In the genomic region with DNA sequence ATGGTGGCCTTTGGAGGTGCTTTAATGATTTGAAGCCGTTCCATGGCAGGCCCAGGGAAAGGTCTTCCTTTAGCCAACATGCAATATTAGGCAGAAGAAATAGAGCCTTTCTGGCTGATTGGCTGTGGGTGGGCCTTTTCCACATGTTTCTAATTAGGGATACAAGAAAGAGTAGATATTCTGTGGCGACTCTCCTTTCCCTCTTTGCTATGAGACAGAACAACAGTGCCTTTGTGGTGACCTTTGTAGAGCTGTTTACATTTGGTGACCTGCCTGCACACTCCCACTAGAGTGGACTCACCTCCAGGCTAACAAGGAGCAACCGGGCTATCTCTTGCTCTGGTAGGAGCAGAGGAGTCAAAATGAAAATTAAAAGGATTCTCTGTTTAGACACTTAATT, we compare ENCODE assay signal across 9 mouse cellular contexts.
A peak's percentile ranks its signal among the peaks of the same experiment; 100 is the strongest.
DNase-seq lines count a peak whose midpoint lies in the region; ATAC-seq lines count a peak whose summit lies in the region.
"Had no signal": no experiment of that assay in that cellular context is flagged by ENCODE, and none has a peak within 500 bp of the region (broad histone marks: within the 10 kb centered on the region; RNA-seq: fewer than 3 reads in every experiment).

No protein-coding gene starts in this region.

- no peaks in the 10 kb centered on the region for H3K9me3 ChIP-seq in kidney, embryonic 14.5 days (ENCODE audit: control insufficient read depth, low read length)
- H3K9me3 ChIP-seq in embryonic facial prominence, embryonic 12.5 days, result no peaks in the 10 kb centered on the region
- no peaks in the 10 kb centered on the region for H3K9me3 ChIP-seq in limb, embryonic 12.5 days

- H3K4me2 ChIP-seq in kidney, embryonic 14.5 days (replicated peaks; ENCODE audit: low read depth, low read length), result no peak overlapping the region
- H3K4me2 ChIP-seq in embryonic facial prominence, embryonic 12.5 days (replicated peaks), result no peak overlapping the region
- H3K4me2 ChIP-seq in limb, embryonic 12.5 days, result no peak overlapping the region

- WGBS in kidney, embryonic 14.5 days, result 12% methylated on average over 3 of the region's 3 CpGs
- 10% methylated on average over 3 of the region's 3 CpGs for WGBS in embryonic facial prominence, embryonic 12.5 days
- WGBS in limb, embryonic 12.5 days, result 9% methylated on average over 3 of the region's 3 CpGs

- ATAC-seq in kidney, embryonic 14.5 days (ENCODE audit: low FRiP score, low TSS enrichment), result 0 out of 2 replicates have a peak, but pooled peaks have one; percentile 38
- no peak for ATAC-seq in embryonic facial prominence, embryonic 12.5 days (ENCODE audit: insufficient number of reproducible peaks, insufficient read depth, low FRiP score, low TSS enrichment)
- no peak for ATAC-seq in limb, embryonic 12.5 days (ENCODE audit: insufficient number of reproducible peaks, insufficient read depth, low FRiP score, low TSS enrichment, low read depth)

- no peak for DNase-seq in kidney, adult 8-10 months
- peak; percentile 54 for DNase-seq in NIH3T3 (ENCODE audit: low read depth)
- no peak for DNase-seq in left cerebral cortex, postnatal 36 days (ENCODE audit: low spot score in 2 of 2)
- no peak for DNase-seq in right cerebral cortex, adult 18-20 months
- no peak for DNase-seq in natural killer cell, adult 2 months (ENCODE audit: low spot score in 2 of 2)

- peaks cover 32% of the 10 kb centered on the region for H3K4me1 ChIP-seq in kidney, embryonic 14.5 days (ENCODE audit: control insufficient read depth, insufficient read depth, low read length)
- peaks cover 53% of the 10 kb centered on the region for H3K4me1 ChIP-seq in embryonic facial prominence, embryonic 12.5 days
- H3K4me1 ChIP-seq in limb, embryonic 12.5 days (replicated peaks), result peaks cover 66% of the 10 kb centered on the region

- no peak overlapping the region for H3K9ac ChIP-seq in kidney, embryonic 14.5 days (ENCODE audit: low read depth, low read length)
- H3K9ac ChIP-seq in embryonic facial prominence, embryonic 12.5 days, result no peak overlapping the region
- no peak overlapping the region for H3K9ac ChIP-seq in limb, embryonic 12.5 days (replicated peaks)
- H3K9ac ChIP-seq: liver, embryonic 14.5 days had no signal

- intact Hi-C loops in left cerebral cortex, postnatal 36 days (cut with DNase I), result loop anchor here (2.0 kb wide), 1 partner anchor 59 kb away; no protein-coding TSS in a partner anchor

- H3K27ac ChIP-seq in kidney, embryonic 14.5 days (ENCODE audit: low read depth, low read length), result peak overlapping the region; percentile 77; the same call in 1 of the 2 replicates
- peak overlapping the region; percentile 80 for H3K27ac ChIP-seq in embryonic facial prominence, embryonic 12.5 days
- H3K27ac ChIP-seq in limb, embryonic 12.5 days, result peak overlapping the region; percentile 84
- H3K27ac ChIP-seq: liver, embryonic 14.5 days had no signal

- no peak overlapping the region for H3K4me3 ChIP-seq in kidney, embryonic 14.5 days (ENCODE audit: low read length)
- no peak overlapping the region for H3K4me3 ChIP-seq in embryonic facial prominence, embryonic 12.5 days
- H3K4me3 ChIP-seq in limb, embryonic 12.5 days (replicated peaks), result no peak overlapping the region

- no peaks in the 10 kb centered on the region for H3K36me3 ChIP-seq in kidney, embryonic 14.5 days (ENCODE audit: control insufficient read depth, insufficient read depth, low read length)
- H3K36me3 ChIP-seq in embryonic facial prominence, embryonic 12.5 days, result no peaks in the 10 kb centered on the region
- no peaks in the 10 kb centered on the region for H3K36me3 ChIP-seq in limb, embryonic 12.5 days

- no peaks in the 10 kb centered on the region for H3K27me3 ChIP-seq in kidney, embryonic 14.5 days (ENCODE audit: control insufficient read depth, insufficient read depth, low read length)
- H3K27me3 ChIP-seq in embryonic facial prominence, embryonic 12.5 days, result no peaks in the 10 kb centered on the region
- no peaks in the 10 kb centered on the region; the same call in 1 of the 2 replicates for H3K27me3 ChIP-seq in limb, embryonic 12.5 days
